ENCODE assay signal across 19 mouse cellular contexts in genomic region chr11:79460756-79461450, GRCm38 (mm10). TPM values are rescaled to one million over a fixed set of nuclear protein-coding genes. Genes with fewer than 3 reads are reported as not detected.
DNase-seq lines count a peak whose midpoint lies in the region; ATAC-seq lines count a peak whose summit lies in the region.
"Had no signal": no experiment of that assay in that cellular context is flagged by ENCODE, and none has a peak within 500 bp of the region (broad histone marks: within the 10 kb centered on the region; RNA-seq: fewer than 3 reads in every experiment).

No protein-coding gene starts in this region.

- H3K4me2 ChIP-seq in embryonic facial prominence, embryonic 14.5 days (ENCODE audit: low read depth, low read length), result no peak overlapping the region
- H3K4me2 ChIP-seq: embryonic facial prominence, embryonic 13.5 days; limb, embryonic 12.5 days; midbrain, embryonic 13.5 days had no signal

- H3K4me1 ChIP-seq in embryonic facial prominence, embryonic 14.5 days (ENCODE audit: control insufficient read depth, insufficient read depth, low read length), result no peaks in the 10 kb centered on the region
- H3K4me1 ChIP-seq in embryonic facial prominence, embryonic 10.5 days, result no peaks in the 10 kb centered on the region
- H3K4me1 ChIP-seq: embryonic facial prominence, embryonic 13.5 days; hindbrain, embryonic 10.5 days; limb, embryonic 12.5 days; midbrain, embryonic 13.5 days had no signal

- no peaks in the 10 kb centered on the region for H3K27me3 ChIP-seq in embryonic facial prominence, embryonic 14.5 days (replicated peaks; ENCODE audit: control insufficient read depth, insufficient read depth, low read length)
- H3K27me3 ChIP-seq in embryonic facial prominence, embryonic 10.5 days (replicated peaks; ENCODE audit: low read depth, poor library complexity, severe bottlenecking), result no peaks in the 10 kb centered on the region
- H3K27me3 ChIP-seq: embryonic facial prominence, embryonic 13.5 days; limb, embryonic 12.5 days; midbrain, embryonic 13.5 days had no signal

- no peaks in the 10 kb centered on the region for H3K9me3 ChIP-seq in embryonic facial prominence, embryonic 14.5 days (ENCODE audit: control insufficient read depth, low read length)
- no peaks in the 10 kb centered on the region for H3K9me3 ChIP-seq in embryonic facial prominence, embryonic 10.5 days
- H3K9me3 ChIP-seq: embryonic facial prominence, embryonic 13.5 days; hindbrain, embryonic 10.5 days; limb, embryonic 12.5 days; midbrain, embryonic 13.5 days had no signal

- WGBS in embryonic facial prominence, embryonic 14.5 days, result 74% methylated on average over 3 of the region's 3 CpGs
- WGBS in embryonic facial prominence, embryonic 10.5 days, result 91% methylated on average over 3 of the region's 3 CpGs

- H3K4me3 ChIP-seq in embryonic facial prominence, embryonic 14.5 days (ENCODE audit: low read depth, low read length), result no peak overlapping the region
- H3K4me3 ChIP-seq in embryonic facial prominence, embryonic 10.5 days, result no peak overlapping the region
- H3K4me3 ChIP-seq: embryonic facial prominence, embryonic 13.5 days; hindbrain, embryonic 10.5 days; limb, embryonic 12.5 days; midbrain, embryonic 13.5 days had no signal

- no peak overlapping the region for H3K27ac ChIP-seq in embryonic facial prominence, embryonic 14.5 days (replicated peaks; ENCODE audit: low read depth, low read length)
- H3K27ac ChIP-seq in embryonic facial prominence, embryonic 10.5 days (replicated peaks), result no peak overlapping the region
- H3K27ac ChIP-seq: embryonic facial prominence, embryonic 13.5 days; hindbrain, embryonic 10.5 days; kidney, postnatal 0 days; limb, embryonic 12.5 days; liver, embryonic 14.5 days; midbrain, embryonic 13.5 days had no signal

- peaks cover 58% of the 10 kb centered on the region for H3K36me3 ChIP-seq in embryonic facial prominence, embryonic 14.5 days (ENCODE audit: control insufficient read depth, insufficient read depth, low read length)
- peaks cover 93% of the 10 kb centered on the region for H3K36me3 ChIP-seq in embryonic facial prominence, embryonic 10.5 days (replicated peaks)

- no peak for ATAC-seq in embryonic facial prominence, embryonic 14.5 days (ENCODE audit: low read depth)
- ATAC-seq in megakaryocyte-erythroid progenitor cell, adult 5-6 weeks (replicated peaks; ENCODE audit: low FRiP score, low TSS enrichment, poor library complexity, severe bottlenecking), result no peak
- ATAC-seq: intestine, embryonic 16.5 days; midbrain, embryonic 13.5 days had no signal

- no peak overlapping the region for H3K9ac ChIP-seq in embryonic facial prominence, embryonic 14.5 days (ENCODE audit: low read depth, low read length)
- H3K9ac ChIP-seq: embryonic facial prominence, embryonic 13.5 days; limb, embryonic 12.5 days; liver, embryonic 14.5 days; midbrain, embryonic 13.5 days had no signal

- peak; percentile 9 for DNase-seq in embryonic facial prominence, embryonic 14.5 days (ENCODE audit: low spot score)
- no peak for DNase-seq in embryonic facial prominence, embryonic 10.5 days (ENCODE audit: low spot score)
- peak; percentile 90 for DNase-seq in CD4-positive helper T cell, adult 2 months (ENCODE audit: low read depth, low spot score)
- peak; percentile 53 for DNase-seq in brain, adult 2 months (ENCODE audit: low read depth, low spot score)
- peak; percentile 33 to 59 for DNase-seq in thymus, adult 18-20 months
- DNase-seq in cerebellum, postnatal 4 days (ENCODE audit: low spot score in 2 of 2), result no peak
- DNase-seq in left cerebral cortex, adult 8-10 months (ENCODE audit: low spot score in 2 of 2), result no peak
- DNase-seq: cerebellum, adult 11 months; cerebellum, postnatal 25 days; layer of hippocampus, adult 9-11 months had no signal

RNA-seq across cellular contexts. Expression of gene Omg, which starts 43.0 kb away (rescaled TPM):
- polyA plus RNA-seq in embryonic facial prominence, embryonic 14.5 days (2014; fragmentation: Nextera tagmentation; extraction: Ambion mirVana), result 0.32 and 0.56 TPM in 2 replicates
- 0.12 and 0.24 TPM in 2 replicates for polyA plus RNA-seq in embryonic facial prominence, embryonic 10.5 days (2016; fragmentation: Nextera tagmentation; extraction: Ambion mirVana)
- total RNA-seq in megakaryocyte-erythroid progenitor cell, adult 5-6 weeks (2014; fragmentation: Nextera tagmentation), result 0.20 TPM in 1 of 2 replicates, not detected in the other
- 0.69 TPM in 1 of 2 replicates, not detected in the other for total RNA-seq in megakaryocyte-erythroid progenitor cell, adult 5-6 weeks (2017)
- total RNA-seq in left cerebral cortex, adult 8-10 months (2022), result 100 to 1,000 TPM; 106 to 132 (median 118) TPM
- polyA plus RNA-seq: gonadal fat pad, adult 2 months had no signal

Comparison
In these comparisons a context has a peak if more than half of its experiments do, and no peak if none do; other contexts are left out.
1. DNase-seq: peak in embryonic facial prominence, embryonic 14.5 days (single experiment), CD4-positive helper T cell, adult 2 months (single experiment), brain, adult 2 months (single experiment) and thymus, adult 18-20 months (2 of 2); none in embryonic facial prominence, embryonic 10.5 days (single experiment), cerebellum, postnatal 4 days (0 of 2) and left cerebral cortex, adult 8-10 months (0 of 2).
2. RNA of gene Omg, which starts 43.0 kb away (total RNA-seq): 106 to 132 TPM in left cerebral cortex, adult 8-10 months; 0.20 to 0.69 TPM in megakaryocyte-erythroid progenitor cell, adult 5-6 weeks; every median in the first group is over 10 times any median in the second.